Mouse (Mus musculus): ENCODE data around the gene Sf3b2.

DNA sequence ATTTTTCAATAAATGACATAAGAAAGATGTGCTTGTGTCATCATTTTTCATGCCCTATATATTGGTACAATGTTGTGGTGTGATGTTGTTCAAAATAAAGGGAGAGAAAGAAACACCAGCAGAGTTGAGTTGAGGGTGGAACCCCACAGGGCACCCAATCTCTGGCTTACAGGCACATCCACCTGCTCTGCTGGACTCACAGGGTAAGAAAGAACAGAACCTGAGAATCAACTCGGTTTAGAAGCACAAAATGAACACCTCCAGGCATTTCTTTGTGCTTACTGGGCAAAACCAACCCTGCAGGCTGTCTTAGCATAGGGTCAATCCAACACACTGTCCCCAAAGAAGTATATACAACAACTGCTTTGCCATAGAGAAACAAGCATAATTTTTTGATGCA, 23.8 kb downstream of the Sf3b2 start:
- TF ChIP-seq GATA1 (IDR thresholded peaks at IDR 0.05; ENCODE audit: low read depth, low read length) = no peak
- no peak for TF ChIP-seq CTCF (IDR thresholded peaks at IDR 0.05 in 2 of 3, conservative IDR thresholded peaks at IDR 0.05 in 1 of 3; ENCODE audit: control insufficient read depth in 1 of 3, insufficient read depth in 1 of 3, low read depth in 2 of 3, low read length in 3 of 3, poor library complexity in 1 of 3, severe bottlenecking in 1 of 3)
- TF ChIP-seq ELF1 (IDR thresholded peaks at IDR 0.05; ENCODE audit: low read depth, low read length) = no peak
- no peak for TF ChIP-seq POLR2AphosphoS2 (IDR thresholded peaks at IDR 0.05; ENCODE audit: low read length)
- no peak for TF ChIP-seq TBP (IDR thresholded peaks at IDR 0.05; ENCODE audit: low read depth, low read length)
- TF ChIP-seq POLR2A (IDR thresholded peaks at IDR 0.05; ENCODE audit: control insufficient read depth in 1 of 2, insufficient read depth in 1 of 2, low read depth in 1 of 2, low read length in 2 of 2, poor library complexity in 1 of 2) = no peak
- TF ChIP-seq JUND (IDR thresholded peaks at IDR 0.05; ENCODE audit: low read depth, low read length) = no peak
- TF ChIP-seq HCFC1 (IDR thresholded peaks at IDR 0.05; ENCODE audit: low read depth, low read length) = no peak
- no peak for TF ChIP-seq RCOR1 (IDR thresholded peaks at IDR 0.05; ENCODE audit: low read depth, low read length)
